Mouse (Mus musculus) myocyte (in vitro differentiated cells): Measurements from ENCODE around the gene Ado. TPM values are rescaled to one million over a fixed set of nuclear protein-coding genes. Genes with fewer than 3 reads are reported as not detected.

Experiments used
- H3K27me3 ChIP-seq: one replicate; pipeline ENCODE4 v1.6.1; 2011; ENCODE audit not compliant: control insufficient read depth, insufficient read depth, insufficient read length
- H3K36me3 ChIP-seq: one replicate; pipeline ENCODE4 v1.6.1; 2011; ENCODE audit not compliant: control insufficient read depth, insufficient read depth
- H3K4me2 ChIP-seq: one replicate; pipeline ENCODE4 v1.6.1; 2011; ENCODE audit warnings: low read depth, control low read depth
- H3K4me3 ChIP-seq: one replicate; pipeline ENCODE4 v1.5.1; 2011; ENCODE audit warnings: mild to moderate bottlenecking, control low read depth, moderate library complexity
- H3K79me2 ChIP-seq: one replicate; pipeline ENCODE4 v1.6.1; 2011; ENCODE audit not compliant: control insufficient read depth, insufficient read depth
- H3ac ChIP-seq: one replicate; pipeline ENCODE4 v1.6.1; 2011; ENCODE audit not compliant: control insufficient read depth, insufficient read length
- CEBPB ChIP-seq: IDR thresholded peaks from 2 replicates; pipeline ENCODE4 v1.6.1; 2011; ENCODE audit warnings: mild to moderate bottlenecking, moderate library complexity; ENCODE audit not compliant: poor library complexity, insufficient read depth, severe bottlenecking
- E2F4 ChIP-seq: IDR thresholded peaks from one replicate; pipeline ENCODE4 v1.6.1; 2011; ENCODE audit warnings: mild to moderate bottlenecking, control low read depth, moderate library complexity; ENCODE audit not compliant: insufficient read depth
- MAX ChIP-seq: IDR thresholded peaks from one replicate; pipeline ENCODE4 v1.6.1; 2011; ENCODE audit warnings: low read depth, mild to moderate bottlenecking, control low read depth
- MYOD1 ChIP-seq, 3 experiments: IDR thresholded peaks; one replicate each; pipeline ENCODE4 v1.6.1; 2011; ENCODE audit warnings: control low read depth in 2 of 3, low read depth in 2 of 3, mild to moderate bottlenecking in 2 of 3, moderate library complexity in 1 of 3; ENCODE audit not compliant: insufficient read length in 2 of 3, control insufficient read depth in 1 of 3
- MYOG ChIP-seq, 3 experiments: IDR thresholded peaks; one replicate each; pipeline ENCODE4 v1.6.1; 2011; ENCODE audit warnings: control low read depth in 2 of 3, low read depth in 2 of 3, mild to moderate bottlenecking in 2 of 3; ENCODE audit not compliant: insufficient read length in 2 of 3, control insufficient read depth in 1 of 3, insufficient read depth in 1 of 3
- POLR2A ChIP-seq: IDR thresholded peaks from one replicate; pipeline ENCODE4 v1.6.1; 2011; ENCODE audit warnings: low read depth, mild to moderate bottlenecking, control low read depth, moderate library complexity; ENCODE audit not compliant: insufficient read length
- POLR2AphosphoS2 ChIP-seq: IDR thresholded peaks from one replicate; pipeline ENCODE4 v1.6.1; 2011; ENCODE audit warnings: low read depth, control low read depth; ENCODE audit not compliant: insufficient read length
- REST ChIP-seq: IDR thresholded peaks from one replicate; pipeline ENCODE4 v1.6.1; 2011; ENCODE audit warnings: mild to moderate bottlenecking, control low read depth, moderate library complexity; ENCODE audit not compliant: insufficient read depth, insufficient read length
- SRF ChIP-seq: IDR thresholded peaks from one replicate; pipeline ENCODE4 v1.6.1; 2011; ENCODE audit warnings: low read depth; ENCODE audit not compliant: control insufficient read depth, insufficient read length
- TCF12 ChIP-seq: IDR thresholded peaks from one replicate; pipeline ENCODE4 v1.6.1; 2011; ENCODE audit warnings: mild to moderate bottlenecking, control low read depth; ENCODE audit not compliant: poor library complexity, insufficient read depth, severe bottlenecking
- TCF3 ChIP-seq: IDR thresholded peaks from one replicate; pipeline ENCODE4 v1.6.1; 2011; ENCODE audit warnings: low read depth, control low read depth; ENCODE audit not compliant: insufficient read length
- USF1 ChIP-seq: IDR thresholded peaks from one replicate; pipeline ENCODE4 v1.6.1; 2011; ENCODE audit warnings: low read depth, mild to moderate bottlenecking, control low read depth, moderate library complexity
- polyA plus RNA-seq: library from polyadenylated mRNA; unstranded; fragments of >200 nt; fragmentation: generic; extraction: Trizol; gene quantifications from one replicate; pipeline ENCODE4 v1.2.1, GENCODE M21; 2012; ENCODE audit warnings: missing spikeins

The Ado gene
- polyA plus RNA-seq, 1 experiment: 18.3 TPM

DNA sequence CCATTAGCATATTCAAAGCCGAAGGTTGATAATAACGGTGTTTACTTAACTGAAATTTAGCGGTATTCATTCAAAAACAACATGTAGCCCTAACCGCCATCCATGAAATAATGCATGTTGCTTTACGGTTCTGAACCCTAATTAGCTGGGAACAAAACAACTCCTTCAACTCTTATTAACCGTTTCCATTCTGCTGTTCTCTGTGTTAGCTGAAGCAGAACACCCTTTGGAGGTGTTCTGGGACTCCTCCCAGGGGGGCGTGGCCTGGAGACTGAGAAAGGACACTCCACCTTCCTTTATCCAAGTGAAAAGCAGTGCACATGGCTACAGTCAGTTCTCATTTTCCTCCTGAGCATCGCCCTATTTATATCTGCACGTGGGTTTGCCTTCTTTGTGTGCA, 22.3 kb downstream of the Ado start:
- H3ac ChIP-seq: no peak overlapping the region
- no peak overlapping the region for H3K4me2 ChIP-seq
- H3K27me3 ChIP-seq: no peaks in the 10 kb centered on the region
- TF ChIP-seq TCF3: no peak
- no peak for TF ChIP-seq POLR2AphosphoS2
- TF ChIP-seq TCF12: no peak
- no peak for TF ChIP-seq MYOD1 (IDR thresholded peaks at IDR 0.05; ENCODE audit: control insufficient read depth in 1 of 3, insufficient read length in 2 of 3, low read depth in 2 of 3)
- no peaks in the 10 kb centered on the region for H3K36me3 ChIP-seq
- H3K4me3 ChIP-seq: no peak overlapping the region
- no peaks in the 10 kb centered on the region for H3K79me2 ChIP-seq

DNA sequence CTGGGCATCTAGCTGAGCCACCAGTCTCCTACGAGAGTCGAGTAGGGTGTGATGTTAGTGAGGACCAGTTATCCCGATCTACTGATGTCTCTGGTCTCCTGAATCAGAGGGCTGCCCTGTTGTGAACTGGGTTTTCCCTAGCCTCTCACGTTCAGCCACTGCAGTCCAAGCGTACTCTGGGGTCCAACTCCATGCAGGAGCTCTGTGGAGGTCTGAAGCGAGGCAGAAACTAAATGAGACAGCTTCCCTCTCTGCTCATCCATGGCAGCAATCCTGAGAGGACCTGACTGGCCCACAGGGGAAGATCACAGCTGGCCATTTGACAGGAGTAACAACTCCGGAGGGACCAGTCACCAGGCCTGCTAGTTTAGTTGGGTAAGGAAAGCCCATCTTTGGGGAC, 24.1 kb downstream of the Ado start:
- Histone ChIP-seq H3K79me2 (no peaks in the 10 kb centered on the region), H3ac (no peak overlapping the region), H3K4me2 (no peak overlapping the region), H3K27me3 (no peaks in the 10 kb centered on the region), H3K4me3 (no peak overlapping the region), H3K36me3 (no peaks in the 10 kb centered on the region)
- TF ChIP-seq POLR2AphosphoS2: no peak
- TF ChIP-seq USF1: no peak
- no peak for TF ChIP-seq E2F4
- TF ChIP-seq CEBPB: no peak
- TF ChIP-seq TCF3: no peak
- TF ChIP-seq MYOD1 (IDR thresholded peaks at IDR 0.05; ENCODE audit: control insufficient read depth in 1 of 3, insufficient read length in 2 of 3, low read depth in 2 of 3): no peak
- no peak for TF ChIP-seq POLR2A
- TF ChIP-seq MYOG (IDR thresholded peaks at IDR 0.05; ENCODE audit: control insufficient read depth in 1 of 3, insufficient read depth in 1 of 3, insufficient read length in 2 of 3, low read depth in 2 of 3): no peak
- TF ChIP-seq MAX: no peak
- TF ChIP-seq TCF12: no peak

DNA sequence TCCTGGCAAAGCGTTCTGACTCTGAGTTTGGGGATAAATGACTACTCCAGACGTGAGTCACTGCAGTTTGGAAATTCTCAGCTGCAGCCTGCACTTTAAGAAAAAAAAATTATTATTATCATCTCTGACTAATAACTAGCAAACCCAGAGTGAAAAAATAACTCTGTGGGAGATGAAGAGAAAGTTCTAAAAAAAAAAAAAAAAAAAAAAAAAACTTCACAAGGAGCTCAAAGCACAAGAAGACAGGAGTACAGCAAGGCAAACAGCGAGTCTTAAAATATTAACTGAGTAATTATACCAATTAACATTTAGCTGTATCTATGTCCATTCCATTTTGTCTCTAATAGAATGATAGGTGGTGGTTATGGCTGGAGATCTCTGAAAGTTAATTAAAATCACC, 24.6 kb downstream of the Ado start:
- Histone ChIP-seq H3K4me3 (no peak overlapping the region), H3K4me2 (no peak overlapping the region), H3ac (no peak overlapping the region), H3K36me3 (no peaks in the 10 kb centered on the region), H3K27me3 (no peaks in the 10 kb centered on the region), H3K79me2 (no peaks in the 10 kb centered on the region)
- TF ChIP-seq TCF12 (no peak), MYOG (IDR thresholded peaks at IDR 0.05; ENCODE audit: control insufficient read depth in 1 of 3, insufficient read depth in 1 of 3, insufficient read length in 2 of 3, low read depth in 2 of 3) (no peak), POLR2AphosphoS2 (no peak), MAX (no peak), USF1 (no peak), CEBPB (no peak), TCF3 (no peak), SRF (no peak), E2F4 (no peak), MYOD1 (IDR thresholded peaks at IDR 0.05; ENCODE audit: control insufficient read depth in 1 of 3, insufficient read length in 2 of 3, low read depth in 2 of 3) (no peak), REST (no peak), POLR2A (no peak)

DNA sequence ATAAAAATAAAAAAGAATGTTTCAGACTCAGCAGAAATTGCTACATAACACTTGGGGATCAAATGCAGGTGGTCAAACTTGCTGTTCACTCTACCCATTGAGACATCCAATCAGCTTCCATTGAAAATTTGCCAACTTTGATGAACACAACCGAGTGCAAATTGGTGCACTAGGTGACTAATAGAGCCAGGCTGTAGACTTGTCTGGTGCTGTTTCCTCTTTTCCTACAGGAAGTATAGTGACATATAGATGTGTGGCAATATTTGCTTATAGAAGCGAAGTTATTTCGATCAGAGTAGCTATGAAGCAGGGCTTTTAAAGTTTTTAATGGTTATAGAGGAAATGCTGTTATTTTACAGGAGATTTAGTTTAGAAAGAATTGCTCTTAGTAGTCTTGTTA, 30.0 kb downstream of the Ado start:
- TF ChIP-seq CEBPB (no peak), REST (no peak), SRF (no peak), E2F4 (no peak), MYOG (IDR thresholded peaks at IDR 0.05; ENCODE audit: control insufficient read depth in 1 of 3, insufficient read depth in 1 of 3, insufficient read length in 2 of 3, low read depth in 2 of 3) (no peak), MYOD1 (IDR thresholded peaks at IDR 0.05; ENCODE audit: control insufficient read depth in 1 of 3, insufficient read length in 2 of 3, low read depth in 2 of 3) (no peak), USF1 (no peak), POLR2A (no peak)
- H3K4me3 ChIP-seq: no peak overlapping the region
- no peak overlapping the region for H3K4me2 ChIP-seq
- no peaks in the 10 kb centered on the region for H3K27me3 ChIP-seq
- no peaks in the 10 kb centered on the region for H3K79me2 ChIP-seq
- no peak overlapping the region for H3ac ChIP-seq
- no peaks in the 10 kb centered on the region for H3K36me3 ChIP-seq

DNA sequence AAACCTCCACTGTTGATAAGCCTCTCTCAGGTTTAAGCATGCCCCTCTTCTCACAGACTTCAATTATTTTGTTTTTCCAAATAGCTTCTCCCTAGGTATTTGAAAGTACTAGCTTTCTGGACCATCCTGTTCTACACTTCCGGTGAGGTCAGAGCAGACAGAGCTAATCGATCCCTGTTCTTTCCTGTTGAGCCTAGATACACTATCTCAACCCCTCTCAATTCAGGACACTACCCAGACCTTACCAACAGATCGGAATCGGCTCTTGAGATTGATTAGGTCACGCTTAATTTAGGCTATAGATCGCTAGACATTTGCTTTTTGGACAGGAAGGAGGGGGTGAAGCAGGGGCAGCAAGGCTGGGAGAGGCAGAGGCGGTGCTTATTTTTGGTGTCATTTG, 35.9 kb downstream of the Ado start:
- Histone ChIP-seq H3K4me3 (no peak overlapping the region), H3ac (no peak overlapping the region), H3K36me3 (no peaks in the 10 kb centered on the region), H3K79me2 (no peaks in the 10 kb centered on the region), H3K27me3 (no peaks in the 10 kb centered on the region), H3K4me2 (no peak overlapping the region)
- no peak for TF ChIP-seq USF1
- TF ChIP-seq TCF3: no peak
- no peak for TF ChIP-seq CEBPB
- no peak for TF ChIP-seq MYOG (IDR thresholded peaks at IDR 0.05; ENCODE audit: control insufficient read depth in 1 of 3, insufficient read depth in 1 of 3, insufficient read length in 2 of 3, low read depth in 2 of 3)
- TF ChIP-seq MYOD1 (IDR thresholded peaks at IDR 0.05; ENCODE audit: control insufficient read depth in 1 of 3, insufficient read length in 2 of 3, low read depth in 2 of 3): no peak
- TF ChIP-seq TCF12: no peak
- no peak for TF ChIP-seq SRF
- no peak for TF ChIP-seq POLR2A
- no peak for TF ChIP-seq POLR2AphosphoS2
- no peak for TF ChIP-seq REST
